Mouse (Mus musculus) embryonic facial prominence, embryonic 10.5 days (tissue): ENCODE results near the gene Fgfr2. TPM values are rescaled to one million over a fixed set of nuclear protein-coding genes. Genes with fewer than 3 reads are reported as not detected.

Experiments
- DNase-seq: peaks from one replicate; pipeline ENCODE4 v3.0.0-alpha.2; 2017; ENCODE audit warnings: low spot score
- H3K27ac ChIP-seq: fragments of 300-500 bp; sonication (generic); replicated peaks from 2 replicates; pipeline ENCODE4 v1.5.1; 2016; ENCODE audit warnings: mild to moderate bottlenecking
- H3K27me3 ChIP-seq: fragments of 300-500 bp; sonication (generic); replicated peaks from 2 replicates; pipeline ENCODE4 v1.6.1; 2016; ENCODE audit warnings: low read depth, mild to moderate bottlenecking; ENCODE audit not compliant: poor library complexity, severe bottlenecking
- H3K36me3 ChIP-seq: fragments of 300-500 bp; sonication (generic); replicated peaks from 2 replicates; pipeline ENCODE4 v1.6.1; 2016; ENCODE audit warnings: mild to moderate bottlenecking, moderate library complexity
- H3K4me1 ChIP-seq: fragments of 300-500 bp; sonication (generic); 2 replicates; pipeline ENCODE4 v1.6.1; 2016
- H3K4me3 ChIP-seq: fragments of 300-500 bp; sonication (generic); 2 replicates; pipeline ENCODE4 v1.5.1; 2016; ENCODE audit warnings: mild to moderate bottlenecking, moderate library complexity
- H3K9me3 ChIP-seq: fragments of 300-500 bp; sonication (generic); 2 replicates; pipeline ENCODE4 v1.6.1; 2016; ENCODE audit warnings: mild to moderate bottlenecking
- WGBS: fragments of 180-500 bp; shearing (Covaris S2); methylation state at CpG from one replicate; pipeline ENCODE4 v1.1.7; 2016; 5-methylcytosine and 5-hydroxymethylcytosine counted together
- polyA plus RNA-seq: library from polyadenylated mRNA; unstranded; fragments of >200 nt; fragmentation: Nextera tagmentation; extraction: Ambion mirVana; gene quantifications from 2 replicates; pipeline ENCODE4 v1.2.1, GENCODE M21; 2016

The Fgfr2 gene
- polyA plus RNA-seq, 1 experiment from 2014 or later, result 74.3 TPM

- Histone ChIP-seq H3K27me3 (peaks cover 19% of the 10 kb centered on the region), H3K4me3 (no peak overlapping the region), H3K36me3 (no peaks in the 10 kb centered on the region), H3K4me1 (peaks cover 32% of the 10 kb centered on the region), H3K27ac (no peak overlapping the region), H3K9me3 (no peaks in the 10 kb centered on the region)
- DNase-seq, result no peak
- WGBS, result 71% methylated on average over 13 of the region's 13 CpGs
Observed at GRCm38 (mm10) chr7:132392233-132393013, 730.7 kb downstream of the Fgfr2 start.

DNA sequence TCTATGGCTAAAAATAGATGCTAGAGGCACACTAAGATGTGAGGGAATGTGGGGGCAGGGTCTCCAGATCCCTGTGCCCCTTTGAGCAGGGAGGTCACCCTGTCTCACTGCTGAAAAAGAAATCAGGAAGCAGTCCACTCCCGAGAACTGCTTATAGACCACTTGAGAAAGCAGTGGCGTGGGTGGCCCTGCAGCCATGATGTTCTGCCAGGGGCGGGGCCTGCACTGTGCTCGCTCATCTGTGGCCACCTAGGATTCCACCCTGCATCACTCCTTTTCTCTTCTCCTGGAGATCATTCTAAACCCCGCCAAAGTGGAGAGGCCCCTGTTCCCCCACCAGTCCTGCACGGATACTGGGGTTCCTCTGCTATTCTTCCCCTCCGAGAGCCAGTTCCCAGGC lies 733.7 kb downstream of the Fgfr2 start:
- WGBS, result 67% methylated on average over 7 of the region's 7 CpGs
- Histone ChIP-seq H3K9me3 (no peaks in the 10 kb centered on the region), H3K36me3 (no peaks in the 10 kb centered on the region), H3K4me1 (peaks cover 43% of the 10 kb centered on the region), H3K27me3 (peaks cover 33% of the 10 kb centered on the region), H3K27ac (no peak overlapping the region), H3K4me3 (no peak overlapping the region)
- DNase-seq, result no peak

DNA sequence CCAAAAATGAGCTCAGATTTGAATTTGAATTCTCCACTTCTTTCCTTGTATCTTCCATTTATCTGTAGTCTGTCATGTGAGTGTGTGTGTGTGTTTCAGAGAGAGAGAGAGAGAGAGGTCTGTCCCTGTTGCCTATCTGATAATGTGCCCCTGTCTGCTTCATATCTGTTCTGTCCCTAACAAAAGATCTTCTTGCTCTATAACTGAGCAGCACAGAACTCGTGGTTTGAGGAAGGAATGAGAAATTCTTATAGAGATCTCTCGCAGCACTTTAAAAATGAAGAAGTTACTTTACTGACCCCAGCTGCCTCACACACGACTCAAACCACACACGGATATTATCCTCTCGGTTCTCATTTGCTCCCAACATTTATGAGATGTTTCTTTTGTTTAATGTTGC lies 735.6 kb downstream of the Fgfr2 start:
- no peak overlapping the region for H3K4me3 ChIP-seq
- no peak for DNase-seq
- H3K36me3 ChIP-seq, result no peaks in the 10 kb centered on the region
- no peak overlapping the region for H3K27ac ChIP-seq
- 82% methylated on average over 5 of the region's 5 CpGs for WGBS
- H3K27me3 ChIP-seq, result peaks cover 43% of the 10 kb centered on the region
- H3K9me3 ChIP-seq, result no peaks in the 10 kb centered on the region
- H3K4me1 ChIP-seq, result peaks cover 42% of the 10 kb centered on the region

DNA sequence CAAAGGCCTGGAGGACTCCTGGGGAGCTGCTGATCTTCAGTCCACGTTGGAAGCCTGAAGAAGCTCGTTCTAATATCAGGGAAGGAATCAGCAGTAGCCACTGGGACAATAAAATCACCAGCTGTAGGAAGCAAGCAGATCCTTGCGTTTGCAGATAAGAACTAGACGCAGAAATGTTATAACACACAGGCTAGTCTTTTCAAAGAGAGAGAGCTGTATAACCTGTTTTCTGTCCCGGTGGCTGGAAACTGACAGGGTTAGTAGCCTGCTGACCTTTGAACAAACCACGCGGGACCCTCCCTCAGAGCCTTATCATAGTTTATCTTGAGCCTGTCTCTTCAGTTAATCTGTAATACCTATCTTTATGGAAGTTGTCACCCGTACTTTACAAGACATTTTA lies 736.8 kb downstream of the Fgfr2 start:
- H3K4me1 ChIP-seq, result peaks cover 33% of the 10 kb centered on the region
- no peaks in the 10 kb centered on the region for H3K9me3 ChIP-seq
- WGBS, result 39% methylated on average over 8 of the region's 8 CpGs
- peaks cover 42% of the 10 kb centered on the region for H3K27me3 ChIP-seq
- no peak overlapping the region for H3K4me3 ChIP-seq
- H3K36me3 ChIP-seq, result no peaks in the 10 kb centered on the region
- DNase-seq, result no peak
- H3K27ac ChIP-seq, result peak overlapping the region; percentile 57; the same call in 1 of the 2 replicates

- Histone ChIP-seq H3K4me3 (no peak overlapping the region), H3K27ac (peak overlapping the region; percentile 57), H3K9me3 (no peaks in the 10 kb centered on the region), H3K4me1 (peaks cover 33% of the 10 kb centered on the region), H3K36me3 (no peaks in the 10 kb centered on the region), H3K27me3 (peaks cover 39% of the 10 kb centered on the region)
- DNase-seq, result no peak
- 48% methylated on average over 7 of the region's 7 CpGs for WGBS
Observed at GRCm38 (mm10) chr7:132385456-132386130, 737.6 kb downstream of the Fgfr2 start.

DNA sequence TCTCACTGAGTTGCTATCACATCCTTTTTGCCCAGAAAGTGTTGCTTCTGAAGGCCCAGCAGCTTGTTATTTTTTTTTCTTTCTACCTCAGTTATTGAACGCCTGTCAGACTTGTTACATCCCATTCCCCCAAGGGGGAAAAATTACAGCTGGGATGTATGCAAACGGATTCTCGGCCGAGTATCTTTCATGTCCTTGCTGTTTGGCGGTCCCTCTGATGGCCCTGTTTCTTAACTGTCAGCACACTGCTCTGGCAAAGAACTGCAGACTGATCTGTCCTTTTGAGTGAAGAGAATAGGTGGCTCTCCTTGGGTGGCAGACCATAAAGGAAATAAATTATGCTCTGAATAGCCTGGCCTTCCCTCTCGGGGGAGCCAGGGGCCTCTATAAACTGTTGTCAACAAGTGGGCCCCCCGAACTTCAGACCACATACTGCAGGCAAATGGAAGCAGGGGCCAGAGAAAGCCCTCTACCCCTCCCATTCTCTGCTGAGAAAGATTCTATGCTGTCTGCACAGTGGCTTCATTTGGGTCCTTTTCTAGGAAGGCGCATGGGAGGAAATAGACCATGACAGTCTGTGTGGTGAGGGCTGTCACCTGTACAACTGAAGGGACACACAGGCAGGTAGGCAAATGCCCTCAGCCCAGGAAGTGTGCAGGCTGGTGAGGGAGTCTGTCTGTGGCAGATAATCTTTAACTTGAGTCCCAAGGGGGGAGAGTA lies 738.3 kb downstream of the Fgfr2 start:
- WGBS, result 42% methylated on average over 8 of the region's 8 CpGs
- no peaks in the 10 kb centered on the region for H3K9me3 ChIP-seq
- no peak overlapping the region for H3K27ac ChIP-seq
- H3K4me1 ChIP-seq, result peaks cover 33% of the 10 kb centered on the region
- H3K36me3 ChIP-seq, result no peaks in the 10 kb centered on the region
- no peak overlapping the region for H3K4me3 ChIP-seq
- DNase-seq, result no peak
- peaks cover 33% of the 10 kb centered on the region for H3K27me3 ChIP-seq

DNA sequence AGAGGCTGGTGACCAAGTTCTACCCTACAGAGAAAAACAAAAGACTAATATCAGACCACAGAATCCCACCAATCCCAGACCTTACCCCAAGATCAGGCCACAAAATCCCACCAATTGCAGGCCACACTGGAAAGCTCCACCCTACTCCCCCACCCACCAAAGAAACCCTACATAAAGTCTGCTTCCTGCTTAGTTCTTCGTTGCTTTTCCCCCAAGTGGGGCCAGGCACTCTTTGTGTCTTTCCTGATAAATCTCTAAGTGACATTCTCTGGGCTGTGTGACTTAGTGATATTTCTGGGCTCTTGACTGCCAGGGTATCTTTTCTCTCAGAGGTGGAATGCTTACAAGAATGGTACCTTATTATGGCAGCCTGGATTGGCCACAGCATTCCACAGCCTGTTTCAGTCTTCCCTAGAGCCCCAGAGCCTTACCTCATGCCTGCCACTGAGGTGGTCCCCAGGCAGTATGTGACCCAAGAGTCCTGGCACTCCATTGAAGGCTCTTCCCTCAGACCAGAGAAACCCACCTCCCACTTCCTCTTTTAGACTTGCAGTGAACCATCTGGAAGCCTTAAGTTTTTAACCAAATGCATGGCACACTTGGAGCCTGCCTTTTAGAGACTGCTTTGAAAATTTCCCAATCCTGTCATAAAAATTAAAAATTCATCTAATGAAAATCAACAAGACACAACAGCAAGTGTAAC lies 742.4 kb downstream of the Fgfr2 start:
- Histone ChIP-seq H3K9me3 (no peaks in the 10 kb centered on the region), H3K27ac (no peak overlapping the region), H3K4me1 (peaks cover 17% of the 10 kb centered on the region), H3K36me3 (no peaks in the 10 kb centered on the region), H3K27me3 (peaks cover 40% of the 10 kb centered on the region), H3K4me3 (no peak overlapping the region)
- DNase-seq, result no peak
- 73% methylated on average over 1 of the region's 1 CpGs for WGBS

GRCm38 (mm10) chr7:132377913-132378312 lies 745.2 kb downstream of the Fgfr2 start:
- Histone ChIP-seq H3K4me3 (no peak overlapping the region), H3K9me3 (no peaks in the 10 kb centered on the region), H3K27ac (no peak overlapping the region), H3K27me3 (0 out of 2 replicates have a peak, but pooled peaks cover 18% of the 10 kb centered on the region), H3K4me1 (peaks cover 16% of the 10 kb centered on the region), H3K36me3 (no peaks in the 10 kb centered on the region)
- WGBS, result 82% methylated on average over 6 of the region's 6 CpGs
- DNase-seq, result no peak

DNA sequence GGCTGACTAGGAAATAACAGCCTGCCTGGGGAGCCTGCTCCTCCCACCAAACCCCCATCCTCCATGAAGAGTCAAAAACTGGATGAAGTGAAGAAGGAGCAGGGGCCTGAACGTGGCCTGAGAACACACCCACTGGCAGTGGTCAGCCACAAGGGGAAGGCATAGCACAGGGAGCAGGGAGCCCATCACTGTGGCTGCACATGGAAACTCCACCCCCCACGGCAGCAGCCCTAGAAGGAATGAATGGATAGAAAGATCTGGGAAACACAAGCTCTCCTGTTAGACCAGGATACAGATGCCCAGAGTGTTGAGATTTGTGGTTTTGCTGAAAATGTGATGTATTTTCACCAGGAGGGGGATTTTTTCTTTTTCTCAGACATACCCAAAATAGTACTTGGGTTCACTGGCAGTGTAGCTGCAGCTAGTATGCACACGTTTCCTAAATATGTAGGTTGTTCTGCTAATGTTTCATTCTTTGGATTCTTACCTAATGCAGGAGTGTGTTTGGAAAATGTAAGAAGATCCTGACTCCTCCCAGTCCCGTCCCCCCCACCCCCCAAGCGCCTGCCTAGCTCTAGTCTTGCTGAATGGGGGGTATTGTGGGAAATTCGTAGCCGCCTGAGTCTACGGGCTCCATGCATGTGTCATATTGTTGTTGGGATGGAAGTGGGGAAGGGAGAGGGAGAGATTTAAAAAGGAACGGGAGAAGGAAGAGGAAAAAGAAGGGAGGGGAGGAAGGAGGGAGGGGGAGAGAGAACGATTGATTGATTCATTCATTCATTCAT lies 749.4 kb downstream of the Fgfr2 start:
- peaks cover 30% of the 10 kb centered on the region for H3K4me1 ChIP-seq
- no peak overlapping the region for H3K4me3 ChIP-seq
- peaks cover 23% of the 10 kb centered on the region; the same call in 1 of the 2 replicates for H3K27me3 ChIP-seq
- WGBS, result 48% methylated on average over 10 of the region's 10 CpGs
- H3K9me3 ChIP-seq, result no peaks in the 10 kb centered on the region
- DNase-seq, result no peak
- H3K27ac ChIP-seq, result peak overlapping the region; percentile 1
- H3K36me3 ChIP-seq, result no peaks in the 10 kb centered on the region

GRCm38 (mm10) chr7:132372752-132373513 lies 750.2 kb downstream of the Fgfr2 start:
- Histone ChIP-seq H3K4me1 (peaks cover 30% of the 10 kb centered on the region), H3K9me3 (no peaks in the 10 kb centered on the region), H3K27me3 (peaks cover 29% of the 10 kb centered on the region), H3K27ac (peak overlapping the region; percentile 1), H3K4me3 (no peak overlapping the region), H3K36me3 (no peaks in the 10 kb centered on the region)
- no peak for DNase-seq
- WGBS, result 57% methylated on average over 17 of the region's 17 CpGs

DNA sequence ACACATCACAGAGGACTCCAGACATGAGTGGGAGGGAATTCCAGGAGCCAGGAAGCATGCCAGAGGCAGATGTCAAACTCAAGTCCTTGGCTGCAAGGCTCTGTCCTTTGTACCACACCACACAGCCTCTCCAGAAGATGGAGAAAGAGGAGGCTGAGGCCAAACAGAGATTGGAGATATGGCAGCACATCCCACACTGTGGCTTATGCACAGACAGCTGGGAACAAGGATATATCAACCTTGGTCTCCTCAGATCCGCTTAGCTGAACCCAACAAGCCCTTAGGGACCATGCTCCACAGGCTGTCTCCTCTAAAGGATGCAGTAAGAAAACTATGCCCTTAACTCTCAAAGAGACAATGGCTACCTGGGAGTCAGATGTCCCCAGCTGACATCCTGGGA lies 751.3 kb downstream of the Fgfr2 start:
- no peaks in the 10 kb centered on the region for H3K9me3 ChIP-seq
- no peak overlapping the region for H3K4me3 ChIP-seq
- H3K27me3 ChIP-seq, result peaks cover 35% of the 10 kb centered on the region
- DNase-seq, result no peak
- H3K4me1 ChIP-seq, result peaks cover 35% of the 10 kb centered on the region
- no peaks in the 10 kb centered on the region for H3K36me3 ChIP-seq
- WGBS, result 71% methylated on average over 1 of the region's 1 CpGs
- no peak overlapping the region for H3K27ac ChIP-seq
